Mouse (Mus musculus) ES-Bruce4 (cell line): ENCODE results near the gene Ddx3x.

Experiments used
- CTCF ChIP-seq: IDR thresholded peaks from one replicate; pipeline ENCODE4 v1.8.1; 2011; ENCODE audit warnings: low read depth, low read length
- EP300 ChIP-seq: IDR thresholded peaks from 2 replicates; pipeline ENCODE4 v1.6.1; 2011; ENCODE audit warnings: low read depth, low read length; ENCODE audit not compliant: insufficient read depth
- POLR2A ChIP-seq: IDR thresholded peaks from one replicate; pipeline ENCODE4 v1.8.1; 2011; ENCODE audit warnings: low read length; ENCODE audit not compliant: insufficient read depth

DNA sequence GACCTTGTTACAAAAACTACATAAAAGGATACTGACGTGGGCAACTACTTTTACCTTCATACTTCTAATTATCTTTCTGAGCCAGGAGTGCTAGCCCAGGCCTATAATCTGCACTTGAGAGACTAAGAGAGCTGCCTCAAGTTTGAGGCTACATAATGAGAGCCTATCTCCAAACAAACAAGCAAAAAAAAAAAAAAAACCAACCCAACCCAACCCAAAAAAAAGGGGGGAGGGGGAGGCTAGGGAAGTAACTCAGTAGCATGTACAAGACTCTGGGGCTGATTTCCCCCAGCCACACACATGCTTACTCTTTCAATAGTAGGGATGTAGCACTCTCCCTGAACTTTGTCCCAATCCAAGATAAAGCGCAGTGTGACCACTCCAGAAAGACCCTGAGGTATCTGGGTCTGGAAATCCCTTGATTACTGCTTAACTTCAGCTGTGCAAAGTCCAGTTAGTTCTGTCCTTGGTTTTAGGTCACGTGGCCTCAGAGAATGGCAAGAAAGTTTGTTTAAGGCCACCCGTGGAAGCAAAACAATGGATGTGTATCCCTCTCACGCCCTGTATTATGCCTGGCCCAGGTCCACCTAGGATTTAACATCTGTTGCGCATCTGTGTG lies 5.1 kb upstream of the Ddx3x start:
- TF ChIP-seq EP300: no peak
- no peak for TF ChIP-seq POLR2A
- no peak for TF ChIP-seq CTCF
